Mouse (Mus musculus) liver, embryonic 16.5 days (tissue): Measurements from ENCODE around the gene Psmc3. TPM values are rescaled to one million over a fixed set of nuclear protein-coding genes. Genes with fewer than 3 reads are reported as not detected.

ENCODE experiments used
- ATAC-seq: fragments of 200-750 bp; cut with Nextera tagmentation; 2 replicates; pipeline ENCODE4 v1.8.0; 2017; ENCODE audit warnings: low read depth, mild to moderate bottlenecking, moderate number of reproducible peaks, moderate library complexity
- H3K27ac ChIP-seq: fragments of 300-500 bp; sonication (generic); 2 replicates; pipeline ENCODE4 v1.5.1; 2014; ENCODE audit warnings: mild to moderate bottlenecking, low read length
- H3K27me3 ChIP-seq: fragments of 300-500 bp; sonication (generic); 2 replicates; pipeline ENCODE4 v1.6.1; 2014; ENCODE audit warnings: low read depth, low read length, mixed read lengths; ENCODE audit not compliant: control insufficient read depth, insufficient read depth
- H3K36me3 ChIP-seq: fragments of 300-500 bp; sonication (generic); 2 replicates; pipeline ENCODE4 v1.6.1; 2014; ENCODE audit warnings: mild to moderate bottlenecking; ENCODE audit not compliant: control insufficient read depth, insufficient read depth
- H3K4me1 ChIP-seq: fragments of 300-500 bp; sonication (generic); 2 replicates; pipeline ENCODE4 v1.6.1; 2014; ENCODE audit warnings: low read depth, low read length, mixed read lengths; ENCODE audit not compliant: control insufficient read depth
- H3K4me2 ChIP-seq: fragments of 300-500 bp; sonication (generic); 2 replicates; pipeline ENCODE4 v1.6.1; 2014; ENCODE audit warnings: low read depth, low read length, mixed read lengths
- H3K4me3 ChIP-seq: fragments of 300-500 bp; sonication (generic); 2 replicates; pipeline ENCODE4 v1.5.1; 2014; ENCODE audit warnings: low read depth, mild to moderate bottlenecking, low read length
- H3K9ac ChIP-seq: fragments of 300-500 bp; sonication (generic); 2 replicates; pipeline ENCODE4 v1.6.1; 2014; ENCODE audit warnings: low read depth, low read length
- H3K9me3 ChIP-seq: fragments of 300-500 bp; sonication (generic); replicated peaks from 2 replicates; pipeline ENCODE4 v1.6.1; 2016; ENCODE audit warnings: low read length; ENCODE audit not compliant: control insufficient read depth
- WGBS: fragments of 180-500 bp; shearing (Covaris S2); extraction: QIAGEN DNeasy Blood & Tissue Kit; methylation state at CpG from one replicate; pipeline ENCODE4 v1.1.7; 2014; ENCODE audit not compliant: insufficient replicate concordance; 5-methylcytosine and 5-hydroxymethylcytosine counted together
- polyA plus RNA-seq: library from polyadenylated mRNA; unstranded; fragments of >200 nt; fragmentation: Nextera tagmentation; extraction: Ambion mirVana; gene quantifications from 2 replicates; pipeline ENCODE4 v1.2.1, GENCODE M21; 2015

The Psmc3 gene
- polyA plus RNA-seq, 1 experiment from 2014 or later: 130 TPM

DNA sequence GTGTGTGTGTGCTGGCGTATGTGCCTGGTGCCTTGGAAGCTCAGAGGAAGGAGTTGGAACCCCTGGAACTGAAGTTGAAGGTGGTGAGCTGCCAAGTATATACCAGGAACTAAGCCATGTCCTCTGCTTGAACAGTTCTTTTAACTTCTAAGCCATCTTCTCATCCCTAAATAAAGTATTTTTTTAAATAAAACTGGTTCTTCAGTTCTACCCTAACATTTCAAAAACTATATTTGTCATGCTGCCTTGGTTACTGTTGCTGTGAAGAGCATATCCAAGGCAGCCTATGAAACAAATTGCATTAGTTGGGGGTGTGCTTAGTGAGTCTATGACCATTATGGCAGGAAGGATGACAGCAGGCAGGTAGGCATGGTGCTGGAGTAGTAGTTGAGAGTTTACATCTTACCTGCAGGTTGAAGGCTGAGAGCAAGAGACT is 28.7 kb upstream of the Psmc3 start:
- H3K4me2 ChIP-seq: peak overlapping the region; percentile 65
- no peaks in the 10 kb centered on the region for H3K9me3 ChIP-seq
- peaks cover 40% of the 10 kb centered on the region for H3K4me1 ChIP-seq
- no peak for ATAC-seq
- no peak overlapping the region for H3K27ac ChIP-seq
- H3K36me3 ChIP-seq: peaks cover 3% of the 10 kb centered on the region; the same call in 1 of the 2 replicates
- H3K27me3 ChIP-seq: no peaks in the 10 kb centered on the region
- peak overlapping the region; percentile 40 for H3K9ac ChIP-seq
- 81% methylated on average over 1 of the region's 1 CpGs for WGBS
- peak overlapping the region; percentile 58 for H3K4me3 ChIP-seq

GRCm38 (mm10) chr2:91026491-91026890 is 27.3 kb upstream of the Psmc3 start:
- peak overlapping the region; percentile 89 for H3K27ac ChIP-seq
- peak; percentile 78 for ATAC-seq
- H3K9ac ChIP-seq: peak overlapping the region; percentile 49
- H3K27me3 ChIP-seq: no peaks in the 10 kb centered on the region
- peak overlapping the region; percentile 58 for H3K4me3 ChIP-seq
- H3K36me3 ChIP-seq: no peaks in the 10 kb centered on the region
- 33% methylated on average over 1 of the region's 1 CpGs for whole genome bisulfite sequencing
- peak overlapping the region; percentile 65 for H3K4me2 ChIP-seq
- H3K4me1 ChIP-seq: peaks cover 40% of the 10 kb centered on the region
- H3K9me3 ChIP-seq: no peaks in the 10 kb centered on the region

- peak overlapping the region; percentile 49 for H3K9ac ChIP-seq
- no peaks in the 10 kb centered on the region for H3K9me3 ChIP-seq
- peaks cover 40% of the 10 kb centered on the region for H3K4me1 ChIP-seq
- H3K27me3 ChIP-seq: no peaks in the 10 kb centered on the region
- peak; percentile 64 for ATAC-seq
- H3K4me3 ChIP-seq: peak overlapping the region; percentile 58
- no peaks in the 10 kb centered on the region for H3K36me3 ChIP-seq
- H3K4me2 ChIP-seq: peak overlapping the region; percentile 65
- H3K27ac ChIP-seq: peak overlapping the region; percentile 89
- 46% methylated on average over 9 of the region's 9 CpGs for WGBS
Measured at GRCm38 (mm10) chr2:91027391-91028214, 26.2 kb upstream of the Psmc3 start.

GRCm38 (mm10) chr2:91031216-91031615 is 22.6 kb upstream of the Psmc3 start:
- 70% methylated on average over 4 of the region's 4 CpGs for WGBS
- no peak overlapping the region for H3K4me3 ChIP-seq
- peaks cover 24% of the 10 kb centered on the region for H3K4me1 ChIP-seq
- no peaks in the 10 kb centered on the region for H3K36me3 ChIP-seq
- H3K27me3 ChIP-seq: no peaks in the 10 kb centered on the region
- no peak overlapping the region for H3K27ac ChIP-seq
- H3K9me3 ChIP-seq: no peaks in the 10 kb centered on the region
- no peak for ATAC-seq
- no peak overlapping the region for H3K9ac ChIP-seq
- no peak overlapping the region for H3K4me2 ChIP-seq

GRCm38 (mm10) chr2:91033000-91033399 is 20.8 kb upstream of the Psmc3 start:
- Histone ChIP-seq H3K36me3 (no peaks in the 10 kb centered on the region), H3K27me3 (no peaks in the 10 kb centered on the region), H3K4me3 (no peak overlapping the region), H3K27ac (no peak overlapping the region), H3K4me1 (peaks cover 9% of the 10 kb centered on the region), H3K4me2 (no peak overlapping the region), H3K9ac (no peak overlapping the region), H3K9me3 (no peaks in the 10 kb centered on the region)
- WGBS: 12% methylated on average over 3 of the region's 3 CpGs
- ATAC-seq: no peak

DNA sequence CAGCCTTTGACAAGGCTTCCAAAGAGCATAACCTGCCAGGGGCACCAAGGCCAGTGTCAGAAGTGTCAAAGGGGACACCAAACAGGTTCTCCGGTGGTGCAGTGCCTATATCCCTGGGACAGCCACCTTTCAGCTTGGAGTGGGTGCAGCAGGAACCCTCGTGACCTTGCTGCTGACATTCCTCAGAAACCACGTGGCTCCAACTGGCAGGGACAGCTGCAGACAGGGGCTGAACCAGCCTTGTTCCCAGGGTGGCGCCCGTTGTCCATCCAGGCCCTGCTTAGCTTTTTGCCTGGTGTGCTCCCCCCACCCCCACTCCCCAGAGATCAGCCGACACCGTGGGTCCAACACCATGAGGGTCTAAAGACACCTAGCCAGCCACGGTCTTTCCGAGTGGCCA is 18.4 kb upstream of the Psmc3 start, which contains the start of gene Rapsn:
Rapsn (plus strand) TSS at position 236 of the 400 bp plus-strand sequence.
- WGBS: 65% methylated on average over 9 of the region's 9 CpGs
- no peak for ATAC-seq
- Histone ChIP-seq H3K36me3 (no peaks in the 10 kb centered on the region), H3K27me3 (no peaks in the 10 kb centered on the region), H3K9me3 (no peaks in the 10 kb centered on the region), H3K27ac (no peak within 1 kb of the TSS), H3K9ac (no peak within 1 kb of the TSS), H3K4me1 (no peaks in the 10 kb centered on the region), H3K4me3 (no peak within 1 kb of the TSS), H3K4me2 (no peak within 1 kb of the TSS)

DNA sequence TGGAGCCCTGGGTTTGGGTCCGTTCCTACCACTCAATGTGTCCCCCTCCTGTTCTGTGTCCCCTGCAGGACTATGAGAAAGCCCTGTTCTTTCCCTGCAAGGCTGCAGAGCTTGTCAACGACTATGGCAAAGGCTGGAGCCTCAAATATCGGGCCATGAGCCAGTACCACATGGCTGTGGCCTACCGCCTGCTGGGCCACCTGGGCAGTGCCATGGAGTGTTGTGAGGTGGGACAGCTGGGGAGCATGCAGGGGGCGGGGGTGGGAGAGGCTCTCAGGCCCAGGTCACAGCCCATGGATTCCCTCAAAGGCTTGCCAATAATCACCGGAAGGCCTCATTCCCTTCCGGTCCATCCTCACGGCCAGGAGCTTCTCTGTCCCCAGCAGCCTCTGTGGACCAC is 12.0 kb upstream of the Psmc3 start:
- no peaks in the 10 kb centered on the region for H3K36me3 ChIP-seq
- no peak overlapping the region for H3K9ac ChIP-seq
- H3K4me1 ChIP-seq: peaks cover 7% of the 10 kb centered on the region
- H3K4me3 ChIP-seq: no peak overlapping the region
- H3K27me3 ChIP-seq: no peaks in the 10 kb centered on the region
- no peaks in the 10 kb centered on the region for H3K9me3 ChIP-seq
- whole genome bisulfite sequencing: 70% methylated on average over 8 of the region's 8 CpGs
- H3K27ac ChIP-seq: no peak overlapping the region
- H3K4me2 ChIP-seq: no peak overlapping the region
- no peak for ATAC-seq

DNA sequence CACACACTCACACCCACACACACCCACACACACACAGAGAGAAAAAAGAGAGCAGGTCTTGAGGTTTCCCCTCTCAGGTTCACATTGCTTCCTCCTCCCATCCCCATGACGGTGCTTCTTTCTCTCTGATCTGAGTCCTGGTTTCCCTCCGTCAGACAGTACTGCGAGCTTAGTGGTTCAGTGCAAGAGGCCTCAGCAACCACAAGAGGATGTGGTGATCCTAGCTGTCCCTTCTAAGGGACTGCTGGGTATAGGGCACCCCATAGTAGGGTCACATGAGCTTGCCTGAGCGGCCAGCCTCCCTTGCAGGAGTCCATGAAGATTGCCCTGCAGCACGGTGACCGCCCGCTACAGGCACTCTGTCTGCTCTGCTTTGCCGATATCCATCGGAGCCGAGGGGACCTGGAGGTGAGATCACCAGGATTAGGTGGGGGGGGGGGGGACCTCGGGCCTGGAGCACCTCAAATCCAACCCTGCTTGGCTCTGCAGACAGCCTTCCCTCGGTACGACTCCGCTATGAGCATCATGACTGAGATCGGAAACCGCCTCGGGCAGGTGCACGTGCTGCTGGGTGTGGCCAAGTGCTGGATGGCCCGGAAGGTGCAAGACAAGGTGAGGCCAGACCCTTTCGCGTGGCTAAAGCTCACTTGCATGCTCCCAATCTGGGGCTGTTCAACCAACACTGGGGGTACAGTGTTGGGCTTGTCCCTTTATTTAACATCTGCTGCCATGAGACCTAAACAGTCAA is 11.0 kb upstream of the Psmc3 start:
- H3K4me1 ChIP-seq: peaks cover 7% of the 10 kb centered on the region
- H3K9ac ChIP-seq: no peak overlapping the region
- ATAC-seq: peak; percentile 25; the same call in 1 of the 2 replicates
- WGBS: 43% methylated on average over 21 of the region's 21 CpGs
- no peaks in the 10 kb centered on the region for H3K9me3 ChIP-seq
- H3K27me3 ChIP-seq: no peaks in the 10 kb centered on the region
- H3K27ac ChIP-seq: no peak overlapping the region
- no peaks in the 10 kb centered on the region for H3K36me3 ChIP-seq
- no peak overlapping the region for H3K4me3 ChIP-seq
- no peak overlapping the region; the same call in 1 of the 2 replicates for H3K4me2 ChIP-seq

GRCm38 (mm10) chr2:91044727-91045126 is 9.1 kb upstream of the Psmc3 start:
- Histone ChIP-seq H3K4me1 (peaks cover 7% of the 10 kb centered on the region), H3K4me3 (no peak overlapping the region), H3K4me2 (no peak overlapping the region), H3K27ac (no peak overlapping the region), H3K27me3 (no peaks in the 10 kb centered on the region), H3K9ac (no peak overlapping the region), H3K36me3 (no peaks in the 10 kb centered on the region), H3K9me3 (no peaks in the 10 kb centered on the region)
- ATAC-seq: no peak
- 79% methylated on average over 13 of the region's 13 CpGs for WGBS
